Mouse (Mus musculus): ENCODE results near the gene Usp2. TPM values are rescaled to one million over a fixed set of nuclear protein-coding genes. Genes with fewer than 3 reads are reported as not detected.
A peak's percentile ranks its signal among the peaks of the same experiment; 100 is the strongest.

Usp2 gene
- total RNA-seq, 2 experiments from 2014 or later = 41.7 to 47.2 TPM

- DNase-seq (ENCODE audit: low spot score in 2 of 2) = no peak
Measured at GRCm38 (mm10) chr9:44045884-44046272, 20.9 kb upstream of the Usp2 start.

- DNase-seq (ENCODE audit: low spot score in 2 of 2) = no peak
Measured at GRCm38 (mm10) chr9:44046426-44046825, 20.4 kb upstream of the Usp2 start.

- peak in 1 of 2 experiments; percentile 22 for DNase-seq (ENCODE audit: low spot score in 2 of 2)
Measured at GRCm38 (mm10) chr9:44047071-44047470, 19.8 kb upstream of the Usp2 start.

- no peak for DNase-seq (ENCODE audit: low spot score in 2 of 2)
Measured at GRCm38 (mm10) chr9:44047571-44048490, 19.0 kb upstream of the Usp2 start.

- DNase-seq (ENCODE audit: low spot score in 2 of 2) = peak; percentile 36 to 52
Measured at GRCm38 (mm10) chr9:44048541-44049380, 18.1 kb upstream of the Usp2 start.

GRCm38 (mm10) chr9:44049381-44050165 lies 17.2 kb upstream of the Usp2 start:
- no peak for DNase-seq (ENCODE audit: low spot score in 2 of 2)

GRCm38 (mm10) chr9:44052855-44053254 lies 14.0 kb upstream of the Usp2 start:
- DNase-seq (ENCODE audit: low spot score in 2 of 2) = no peak

- DNase-seq (ENCODE audit: low spot score in 2 of 2) = no peak
Measured at GRCm38 (mm10) chr9:44053936-44054335, 12.9 kb upstream of the Usp2 start.

GRCm38 (mm10) chr9:44058606-44059005 lies 8.2 kb upstream of the Usp2 start:
- DNase-seq (ENCODE audit: low spot score in 2 of 2) = no peak

- DNase-seq (ENCODE audit: low spot score in 2 of 2) = no peak
Measured at GRCm38 (mm10) chr9:44065177-44065576, 1.6 kb upstream of the Usp2 start.

GRCm38 (mm10) chr9:44067241-44067959 lies 579 bp downstream of the Usp2 start:
- DNase-seq (ENCODE audit: low spot score in 2 of 2) = peak in 1 of 2 experiments; percentile 70

GRCm38 (mm10) chr9:44067960-44068330 lies 1.1 kb downstream of the Usp2 start:
- no peak for DNase-seq (ENCODE audit: low spot score in 2 of 2)

- DNase-seq (ENCODE audit: low spot score in 2 of 2) = no peak
Measured at GRCm38 (mm10) chr9:44069252-44069651, 2.4 kb downstream of the Usp2 start.

GRCm38 (mm10) chr9:44070113-44070843 lies 3.5 kb downstream of the Usp2 start:
- no peak for DNase-seq (ENCODE audit: low spot score in 2 of 2)

GRCm38 (mm10) chr9:44070844-44071231 lies 4.0 kb downstream of the Usp2 start:
- DNase-seq (ENCODE audit: low spot score in 2 of 2) = no peak

- DNase-seq (ENCODE audit: low spot score in 2 of 2) = peak in 1 of 2 experiments; percentile 63
Measured at GRCm38 (mm10) chr9:44071914-44072598, 5.2 kb downstream of the Usp2 start.

GRCm38 (mm10) chr9:44072599-44072915 lies 5.7 kb downstream of the Usp2 start:
- DNase-seq (ENCODE audit: low spot score in 2 of 2) = no peak

- DNase-seq (ENCODE audit: low spot score in 2 of 2) = no peak
Measured at GRCm38 (mm10) chr9:44073115-44073514, 6.3 kb downstream of the Usp2 start.

All from layer of hippocampus, postnatal 10 days (tissue).